Mouse (Mus musculus) adrenal gland, postnatal 10 days (tissue): ENCODE measurements at regions not wholly inside any gene's neighbourhood (a gene's known extent, or its start where the extent isn't known, plus 50 kb on each side); places are given as distances from the start of the nearest gene placed in this dataset.
A peak's percentile ranks its signal among the peaks of the same experiment; 100 is the strongest.
"Not testable (repeated sequence)": the region's sequence is repeated elsewhere in the genome, so short reads cannot be mapped to it uniquely, and the experiment has no call there.

Source experiments
- DNase-seq: peaks from one replicate; pipeline ENCODE4 v3.0.0; 2021; ENCODE audit warnings: mixed read lengths

- peak; percentile 53 for DNase-seq
These were observed 108.6 kb downstream of the Katnal1 start for GRCm38 (mm10) chr5:148820476-148820875.

- peak; percentile 35 for DNase-seq
These were observed 109.7 kb downstream of the Katnal1 start for GRCm38 (mm10) chr5:148819423-148819822.

DNA sequence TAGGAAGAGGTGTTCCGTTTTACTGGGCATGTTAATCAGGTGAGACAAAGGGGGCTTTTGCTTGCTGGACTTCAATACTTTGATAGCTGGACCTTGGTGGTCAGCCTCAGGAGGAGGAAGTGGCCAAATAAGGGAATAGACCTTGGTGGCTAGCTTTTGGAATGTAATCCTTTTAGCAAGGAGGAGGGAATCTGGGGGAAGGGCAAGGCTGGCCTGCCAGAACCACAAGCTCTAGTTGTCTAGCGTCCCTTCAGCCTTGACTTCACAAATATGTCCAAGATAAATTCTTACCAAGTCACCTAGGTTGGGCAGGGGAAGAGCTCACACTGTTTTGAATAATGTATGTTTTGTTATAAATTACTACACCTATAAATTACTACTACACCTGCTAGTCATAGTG, 110.4 kb downstream of the Katnal1 start:
- peak; percentile 76 for DNase-seq

DNA sequence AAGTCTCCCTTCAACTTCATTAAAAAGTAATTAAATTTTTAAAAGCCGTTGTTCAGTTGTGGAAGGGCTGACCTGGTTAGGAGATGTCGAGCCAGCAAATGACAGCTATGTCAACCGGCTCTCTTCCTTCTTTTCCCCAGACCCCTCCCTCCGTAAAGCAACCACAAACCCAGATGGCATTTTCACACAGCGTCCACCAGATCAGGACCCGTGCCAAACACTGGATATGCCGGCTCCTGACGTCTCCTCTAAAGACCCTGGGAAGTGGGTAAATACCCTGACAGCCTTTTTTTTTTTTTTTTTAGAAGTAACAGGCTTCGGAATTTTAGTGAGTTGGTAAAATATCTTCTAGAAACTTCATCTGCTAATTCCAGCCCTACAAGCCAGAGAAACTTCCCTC, 116.3 kb downstream of the Katnal1 start:
- DNase-seq: no peak

- peak; percentile 86 for DNase-seq
These were observed 117.1 kb downstream of the Katnal1 start for GRCm38 (mm10) chr5:148812016-148812415.

DNA sequence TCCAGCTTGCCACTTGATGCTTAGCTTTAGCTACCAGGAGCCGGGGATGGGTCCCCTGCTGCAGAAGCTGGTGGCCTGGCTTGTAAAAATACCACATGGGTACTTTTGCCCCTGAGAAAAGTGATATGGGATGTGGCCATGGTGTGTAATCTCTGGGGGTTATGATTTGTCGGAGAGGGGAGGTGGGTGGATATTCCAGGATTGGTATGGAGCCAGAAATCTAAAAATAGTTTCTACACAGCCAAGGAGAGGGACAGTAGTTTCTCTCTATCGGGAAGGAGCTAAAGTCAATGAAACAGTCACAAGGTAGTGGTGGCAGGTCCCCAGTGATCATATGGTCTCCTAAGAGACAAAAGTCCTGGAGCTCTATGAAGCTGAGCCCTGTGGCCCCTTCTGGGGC, 119.6 kb downstream of the Katnal1 start:
- DNase-seq: no peak

DNA sequence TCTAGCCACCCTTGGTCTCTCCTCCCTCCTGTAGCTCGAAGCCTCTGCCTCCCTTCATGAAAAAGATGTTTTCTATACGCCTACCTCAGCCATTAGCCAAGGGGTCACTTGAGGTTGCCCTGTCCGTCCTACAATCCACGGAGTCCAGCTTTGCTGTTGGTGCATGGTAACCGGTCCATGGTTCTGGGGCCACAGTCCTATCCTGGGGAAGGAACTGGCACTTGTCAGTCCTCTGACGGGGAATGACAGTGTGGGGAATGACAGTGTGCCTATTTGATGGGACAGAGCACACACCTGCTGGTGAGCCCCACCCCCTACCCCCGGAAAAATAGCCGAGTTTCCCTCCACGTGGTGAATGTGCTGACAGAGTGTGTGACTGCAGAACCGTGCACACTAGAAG, 120.1 kb downstream of the Katnal1 start:
- DNase-seq: no peak

GRCm38 (mm10) chr5:148808426-148808825, 120.7 kb downstream of the Katnal1 start:
- DNase-seq: peak; percentile 76

- no peak for DNase-seq
These were observed 121.5 kb downstream of the Katnal1 start for GRCm38 (mm10) chr5:148807612-148808011.

- DNase-seq: no peak
These were observed 124.1 kb downstream of the Katnal1 start for GRCm38 (mm10) chr5:148805030-148805429.

DNA sequence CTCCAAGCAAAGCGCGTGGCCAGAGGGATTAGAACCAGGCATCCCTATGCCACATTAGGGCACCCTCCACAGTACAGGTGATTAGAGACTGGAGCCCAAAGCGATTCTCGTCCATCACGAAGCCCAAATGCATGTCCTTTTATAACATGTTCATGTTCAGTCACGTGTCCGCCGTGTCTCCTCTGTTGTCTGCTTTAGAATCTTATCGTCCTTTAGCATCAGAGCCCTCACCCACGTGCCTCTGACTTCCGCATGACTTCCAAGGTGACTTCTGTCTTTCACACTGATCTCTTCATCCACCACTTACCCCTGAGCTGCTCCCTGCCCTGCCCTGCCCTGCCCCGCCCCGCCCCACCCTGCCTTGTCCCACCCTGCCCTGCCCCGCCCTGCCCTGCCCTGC, 125.3 kb downstream of the Katnal1 start:
- no peak for DNase-seq

DNA sequence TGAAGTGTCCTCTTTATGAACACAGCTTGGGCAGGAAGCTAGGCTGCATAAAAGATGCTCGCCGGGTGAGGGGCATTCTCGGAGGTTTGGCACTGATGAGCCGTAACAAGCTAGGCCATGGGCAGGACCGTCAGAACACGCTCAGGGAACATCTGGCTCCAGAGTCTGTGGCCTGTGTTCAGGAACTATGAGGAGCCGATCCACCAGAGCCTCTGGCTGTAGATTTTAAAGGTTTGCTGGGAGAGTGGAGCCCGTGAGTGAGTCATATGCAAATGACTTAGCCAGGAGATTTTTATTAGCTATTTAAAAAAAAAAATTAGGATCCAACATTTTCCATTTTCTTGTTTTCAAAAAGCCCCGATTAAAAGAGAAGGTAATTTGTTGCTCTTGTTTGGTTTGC, 126.4 kb downstream of the Katnal1 start:
- no peak for DNase-seq

GRCm38 (mm10) chr5:148798541-148798940, 130.6 kb downstream of the Katnal1 start:
- no peak for DNase-seq

GRCm38 (mm10) chr5:148796072-148796471, 133.0 kb downstream of the Katnal1 start:
- no peak for DNase-seq

DNA sequence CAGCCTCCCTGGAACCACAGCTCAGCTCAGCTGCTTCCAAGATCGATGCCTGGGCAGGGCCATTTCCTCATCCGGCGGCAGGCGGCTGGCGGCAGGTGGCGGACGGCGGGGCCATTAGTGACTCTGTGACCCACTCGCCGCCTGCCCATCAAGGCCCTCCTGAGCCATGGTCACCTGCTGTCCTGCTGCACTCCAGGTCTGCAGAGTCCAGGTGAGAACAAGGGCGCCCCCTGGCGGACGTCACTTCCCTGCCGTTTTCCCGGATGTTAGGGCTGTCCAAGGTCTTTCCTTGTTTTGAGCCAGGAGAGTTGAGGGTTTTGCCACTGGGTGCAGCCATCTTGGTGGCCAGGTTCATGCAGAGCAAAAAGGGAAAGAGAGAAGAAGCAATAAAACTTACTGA, 134.7 kb downstream of the Katnal1 start:
- DNase-seq: peak; percentile 84

- DNase-seq: peak; percentile 96
These were observed 136.2 kb downstream of the Katnal1 start for GRCm38 (mm10) chr5:148792736-148793440.

DNA sequence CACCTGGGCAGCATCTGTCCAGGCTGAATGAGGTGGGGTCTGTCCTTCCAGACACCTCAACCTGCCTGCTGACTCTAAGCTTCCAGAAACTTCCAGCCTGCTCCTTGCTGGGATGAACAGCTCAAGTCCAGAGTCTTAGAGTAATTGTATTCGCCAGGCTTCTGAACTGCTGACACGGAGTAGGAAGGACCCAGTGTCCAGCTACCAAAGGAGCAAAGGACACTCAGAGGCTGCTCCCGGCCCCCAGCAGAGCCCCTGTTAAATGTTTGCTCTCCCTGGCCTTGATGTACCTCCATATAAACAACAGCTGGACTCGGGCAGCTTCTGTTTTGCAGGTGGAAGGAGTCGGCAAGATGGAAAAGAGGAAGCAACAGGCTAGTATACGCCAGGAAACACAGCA, 137.5 kb downstream of the Katnal1 start:
- no peak for DNase-seq

GRCm38 (mm10) chr5:148790343-148790742, 138.8 kb downstream of the Katnal1 start:
- not testable (repeated sequence) for DNase-seq

GRCm38 (mm10) chr5:148789823-148790222, 139.3 kb downstream of the Katnal1 start:
- no peak for DNase-seq

DNA sequence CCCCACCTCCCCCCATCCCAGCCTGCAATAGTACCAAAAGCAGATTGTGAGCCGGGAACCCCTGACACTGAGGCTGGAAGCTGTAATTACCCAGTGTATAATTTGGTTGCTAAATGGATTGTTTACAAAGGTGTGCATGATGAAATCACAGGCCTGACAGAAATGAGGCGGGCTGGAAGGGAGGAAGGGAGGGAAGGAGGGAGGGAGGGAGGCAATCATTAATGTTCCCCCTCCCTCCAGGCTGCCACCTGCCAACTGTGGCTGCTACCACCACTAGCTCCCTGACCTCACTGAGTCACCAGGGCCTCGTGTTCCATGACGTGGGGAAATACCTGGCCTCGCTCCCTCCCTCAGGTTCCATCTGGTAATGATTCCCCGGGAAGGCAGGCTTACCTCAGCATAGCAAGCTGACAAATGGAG, 140.0 kb downstream of the Katnal1 start:
- peak; percentile 34 for DNase-seq

DNA sequence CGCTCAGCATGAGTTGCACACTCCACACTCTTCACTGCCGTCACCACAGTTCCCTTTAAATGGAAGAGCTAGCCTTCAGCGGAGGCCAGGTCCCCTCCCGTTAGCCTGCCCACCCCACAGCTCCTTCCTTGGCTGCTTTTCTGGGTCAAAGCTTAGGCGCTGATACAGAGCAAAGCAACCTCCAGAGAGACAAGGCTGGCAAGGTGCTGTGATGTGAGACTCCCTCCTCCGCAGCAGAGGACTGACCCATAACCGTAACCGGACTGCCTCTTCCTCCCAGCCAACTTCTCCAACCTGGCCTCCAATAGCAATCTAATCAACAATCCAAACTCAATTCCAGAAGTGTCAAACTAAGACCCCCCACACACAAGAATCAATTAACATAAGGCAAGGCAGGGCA, 140.4 kb downstream of the Katnal1 start:
- DNase-seq: no peak

- DNase-seq: no peak
These were observed 141.8 kb downstream of the Katnal1 start for GRCm38 (mm10) chr5:148787270-148787669.

DNA sequence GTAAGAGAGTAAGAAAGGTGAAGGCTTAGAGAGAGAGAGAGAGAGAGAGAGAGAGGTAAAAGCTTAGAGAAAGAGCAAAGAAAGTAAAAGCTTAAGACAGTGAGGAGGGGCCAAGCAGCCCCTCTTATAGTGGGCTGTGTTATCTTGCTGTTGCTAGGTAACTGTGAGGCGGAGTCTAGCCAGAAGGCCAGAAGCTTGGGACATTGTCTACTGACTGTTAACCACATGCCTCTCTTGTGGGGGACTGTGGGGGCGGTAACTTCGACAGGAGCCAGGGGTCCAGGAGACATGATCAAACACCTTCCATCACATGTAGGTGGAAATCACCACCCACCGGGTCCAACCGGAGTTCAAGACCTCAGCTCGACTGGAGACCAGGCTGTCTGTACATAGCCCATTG, 148.0 kb downstream of the Katnal1 start:
- DNase-seq: not testable (repeated sequence)

DNA sequence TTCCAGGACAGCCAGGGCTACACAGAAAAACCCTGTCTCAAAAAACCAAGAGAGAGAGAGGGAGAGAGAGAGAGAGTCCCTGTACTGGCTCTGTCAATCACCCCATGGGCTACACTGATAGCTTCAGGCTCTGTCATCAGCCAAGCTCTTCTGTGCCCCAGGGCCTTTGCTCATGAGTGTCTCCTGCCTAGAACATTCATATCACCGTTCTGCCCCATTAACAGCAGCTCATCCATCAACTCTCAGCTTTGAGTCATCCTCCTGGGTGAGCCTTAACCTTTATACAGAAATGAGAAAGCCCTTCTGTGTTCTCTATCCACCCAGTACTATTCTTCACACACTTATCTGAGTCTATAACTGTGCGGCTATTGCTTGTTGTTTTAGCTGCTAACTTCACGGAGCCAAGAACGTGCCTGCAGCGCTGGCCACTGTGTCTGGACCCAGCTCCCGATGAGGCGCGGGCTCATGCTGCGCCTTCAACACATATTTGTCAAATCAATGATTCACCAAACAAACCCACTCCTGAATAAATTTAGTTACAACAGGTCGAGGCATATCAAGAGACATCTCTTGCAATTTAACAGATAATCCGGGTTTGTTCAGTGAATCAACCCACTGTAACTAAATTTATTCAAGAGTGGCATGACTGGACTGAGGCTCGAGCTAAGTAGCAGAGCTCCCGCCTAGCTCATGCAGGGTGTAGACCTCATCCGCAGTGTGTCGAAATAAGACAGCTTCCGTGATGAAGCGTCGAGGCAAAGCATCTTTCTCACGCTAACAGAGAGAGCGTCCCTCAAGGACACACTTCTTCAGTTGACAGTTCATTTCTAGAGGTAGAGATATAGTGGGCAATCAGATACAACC, 152.1 kb downstream of the Katnal1 start:
- DNase-seq: no peak
